Mouse (Mus musculus) liver, adult 2 months (tissue): ENCODE results near the gene Fam205a1. TPM values are rescaled to one million over a fixed set of nuclear protein-coding genes. Genes with fewer than 3 reads are reported as not detected.

ENCODE experiments used
- DNase-seq: peaks from one replicate; pipeline ENCODE4 v3.0.0-alpha.2; 2011; ENCODE audit warnings: low read depth, low spot score; ENCODE audit errors: extremely low read depth
- H3K27ac ChIP-seq: fragments of 200-500 bp; replicated peaks from 2 replicates; pipeline ENCODE4 v1.5.1; 2012; ENCODE audit warnings: low read depth, mild to moderate bottlenecking, control low read depth, inconsistent platforms, low read length; ENCODE audit not compliant: insufficient read depth
- H3K27me3 ChIP-seq: fragments of 200-500 bp; 2 replicates; pipeline ENCODE4 v1.6.1; 2012; ENCODE audit warnings: mild to moderate bottlenecking, moderate library complexity, low read length, inconsistent platforms; ENCODE audit not compliant: control insufficient read depth, insufficient read depth
- H3K36me3 ChIP-seq: fragments of 200-500 bp; 2 replicates; pipeline ENCODE4 v1.6.1; 2012; ENCODE audit warnings: low read length, inconsistent platforms; ENCODE audit not compliant: control insufficient read depth, insufficient read depth
- H3K4me1 ChIP-seq: fragments of 200-500 bp; 2 replicates; pipeline ENCODE4 v1.6.1; 2011; ENCODE audit warnings: low read length; ENCODE audit not compliant: control insufficient read depth, insufficient read depth
- H3K4me3 ChIP-seq: fragments of 200-500 bp; 2 replicates; pipeline ENCODE4 v1.5.1; 2011; ENCODE audit warnings: low read depth, mild to moderate bottlenecking, control low read depth, low read length, moderate library complexity; ENCODE audit not compliant: insufficient read depth
- H3K79me2 ChIP-seq: fragments of 200-500 bp; 2 replicates; pipeline ENCODE4 v1.6.1; 2012; ENCODE audit warnings: inconsistent platforms, mild to moderate bottlenecking, low read length, moderate library complexity; ENCODE audit not compliant: control insufficient read depth, insufficient read depth
- H3K9ac ChIP-seq: fragments of 200-500 bp; 2 replicates; pipeline ENCODE4 v1.6.1; 2012; ENCODE audit warnings: low read depth, mild to moderate bottlenecking, control low read depth, inconsistent platforms, low read length
- CTCF ChIP-seq: fragments of 200-500 bp; IDR thresholded peaks from 2 replicates; pipeline ENCODE4 v1.5.1; 2011; ENCODE audit warnings: low read depth, low read length, control low read depth
- POLR2A ChIP-seq: fragments of 200-500 bp; IDR thresholded peaks from 2 replicates; pipeline ENCODE4 v1.6.1; 2011; ENCODE audit warnings: low read length, control low read depth; ENCODE audit not compliant: insufficient read depth; ENCODE audit errors: extremely low read depth
- WGBS: fragments of 180-500 bp; shearing (Covaris S2); methylation state at CpG from one replicate; pipeline ENCODE4 v1.1.7; 2018; 5-methylcytosine and 5-hydroxymethylcytosine counted together
- polyA plus RNA-seq: library from polyadenylated mRNA; depleted of rRNA; stranded (reverse); fragments of >200 nt; gene quantifications from 2 replicates; pipeline ENCODE4 v1.2.3, GENCODE M21; 2012
- total RNA-seq: library from RNA; depleted of rRNA; stranded (reverse); fragments of >200 nt; gene quantifications from 2 replicates; pipeline ENCODE4 v1.2.3, GENCODE M21; 2014

The Fam205a1 gene
- total and polyA plus RNA-seq, 2 experiments: not detected

DNA sequence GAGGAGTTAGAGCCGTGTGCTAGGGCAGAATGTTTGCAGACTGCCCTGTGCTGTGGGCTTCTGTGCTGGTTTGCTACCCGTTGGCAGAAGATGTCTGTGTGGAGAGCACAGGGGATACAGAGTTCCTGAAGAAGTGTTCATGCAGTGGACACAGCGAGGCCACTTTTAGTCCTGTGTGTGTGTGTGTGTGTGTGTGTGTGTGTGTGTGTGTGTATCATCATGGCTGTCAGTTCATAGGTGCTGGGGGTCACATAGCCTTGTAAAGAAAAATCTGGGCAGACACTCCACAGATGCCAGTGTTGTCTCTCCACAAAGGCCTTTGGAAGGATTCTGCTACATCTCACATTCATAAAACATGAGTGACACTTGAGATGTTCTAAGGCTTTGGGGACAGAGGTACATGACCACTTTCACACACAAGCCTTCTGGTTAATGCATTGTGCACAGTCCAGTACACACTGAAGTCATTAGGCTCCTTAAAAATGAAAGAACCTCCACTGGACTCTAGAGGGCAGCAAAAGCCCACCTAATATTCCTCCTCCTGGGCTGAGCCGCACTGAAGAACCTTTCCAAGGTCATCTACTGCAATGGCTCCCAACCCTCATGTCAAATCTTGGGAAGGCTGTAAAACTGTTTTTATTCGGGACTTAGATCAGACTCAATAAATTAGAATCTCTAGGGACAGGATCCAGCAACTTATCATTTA is 23.1 kb upstream of the Fam205a1 start:
- no peaks in the 10 kb centered on the region for H3K27me3 ChIP-seq
- H3K9ac ChIP-seq: no peak overlapping the region
- H3K36me3 ChIP-seq: no peaks in the 10 kb centered on the region
- peak; percentile 56 for DNase-seq
- WGBS: 34% methylated on average over 5 of the region's 5 CpGs
- TF ChIP-seq CTCF (peak; percentile 52), POLR2A (no peak)
- H3K79me2 ChIP-seq: no peaks in the 10 kb centered on the region
- no peak overlapping the region for H3K4me3 ChIP-seq
- no peaks in the 10 kb centered on the region; the same call in 1 of the 2 replicates for H3K4me1 ChIP-seq
- H3K27ac ChIP-seq: no peak overlapping the region

DNA sequence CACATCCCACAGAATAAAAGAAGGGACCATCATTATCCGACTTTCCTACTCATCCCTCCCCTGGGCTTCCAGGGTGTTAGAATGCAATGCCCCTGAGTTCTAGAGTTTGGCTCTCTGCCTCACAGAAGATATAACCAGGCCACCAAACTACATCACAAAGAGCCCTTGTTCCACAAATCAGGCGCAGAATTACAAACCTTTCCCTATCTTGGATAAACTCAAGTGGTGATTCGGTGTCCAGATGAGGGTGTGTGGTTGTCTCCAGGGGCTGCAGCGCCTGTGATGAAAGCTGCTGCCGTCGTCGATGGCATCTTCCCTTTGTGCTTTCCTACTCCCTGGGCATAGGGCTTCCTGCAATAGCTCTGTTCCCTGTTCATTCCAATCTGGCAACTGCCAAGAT is 20.4 kb upstream of the Fam205a1 start, which contains the start of gene Fam205c:
TSS of gene Fam205c (minus strand) at position 101 of the 400 bp plus-strand sequence.
- Histone ChIP-seq H3K4me1 (no peaks in the 10 kb centered on the region), H3K9ac (no peak within 1 kb of the TSS), H3K36me3 (no peaks in the 10 kb centered on the region), H3K4me3 (no peak within 1 kb of the TSS), H3K27me3 (no peaks in the 10 kb centered on the region), H3K27ac (no peak within 1 kb of the TSS), H3K79me2 (no peaks in the 10 kb centered on the region)
- DNase-seq: no peak
- WGBS: 89% methylated on average over 7 of the region's 7 CpGs
- TF ChIP-seq CTCF (no peak), POLR2A (no peak)

DNA sequence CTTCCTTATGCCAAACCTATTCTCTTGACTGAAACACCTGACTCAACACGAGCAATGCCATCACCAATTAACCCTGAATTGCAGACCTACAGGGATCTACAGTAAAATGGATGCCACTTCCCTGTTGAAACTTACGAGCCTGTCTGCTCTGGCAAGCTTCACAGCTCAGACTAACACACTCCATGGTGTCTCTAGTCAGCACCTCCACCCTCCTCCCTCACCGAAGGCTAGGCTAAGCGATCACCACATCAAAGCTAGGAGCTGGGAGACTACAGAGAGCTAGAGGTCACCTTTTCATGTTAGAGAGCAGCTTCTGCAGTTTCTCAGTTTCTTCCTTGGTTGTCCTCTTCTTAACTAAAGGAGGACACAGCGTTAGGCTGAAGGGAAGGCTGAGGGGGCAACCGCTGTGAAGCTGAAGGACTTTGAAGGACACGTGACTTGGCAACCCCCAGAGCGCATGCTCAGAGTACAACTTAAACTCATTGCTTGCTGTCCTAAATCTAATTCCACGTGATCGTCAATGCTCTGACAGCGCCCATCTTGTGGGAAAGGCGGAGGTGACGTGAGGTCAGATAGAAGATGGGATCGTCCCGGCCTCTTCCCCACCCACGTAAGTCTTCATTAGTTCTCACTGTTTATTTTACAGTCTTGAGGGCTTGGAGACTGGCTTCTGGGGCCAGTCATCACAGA is 19.2 kb upstream of the Fam205a1 start:
- no peaks in the 10 kb centered on the region for H3K36me3 ChIP-seq
- H3K4me3 ChIP-seq: no peak overlapping the region
- H3K79me2 ChIP-seq: no peaks in the 10 kb centered on the region
- H3K27me3 ChIP-seq: no peaks in the 10 kb centered on the region
- WGBS: 82% methylated on average over 16 of the region's 16 CpGs
- H3K27ac ChIP-seq: no peak overlapping the region
- no peaks in the 10 kb centered on the region for H3K4me1 ChIP-seq
- H3K9ac ChIP-seq: no peak overlapping the region
- DNase-seq: no peak
- no peak for TF ChIP-seq POLR2A
- no peak for TF ChIP-seq CTCF

DNA sequence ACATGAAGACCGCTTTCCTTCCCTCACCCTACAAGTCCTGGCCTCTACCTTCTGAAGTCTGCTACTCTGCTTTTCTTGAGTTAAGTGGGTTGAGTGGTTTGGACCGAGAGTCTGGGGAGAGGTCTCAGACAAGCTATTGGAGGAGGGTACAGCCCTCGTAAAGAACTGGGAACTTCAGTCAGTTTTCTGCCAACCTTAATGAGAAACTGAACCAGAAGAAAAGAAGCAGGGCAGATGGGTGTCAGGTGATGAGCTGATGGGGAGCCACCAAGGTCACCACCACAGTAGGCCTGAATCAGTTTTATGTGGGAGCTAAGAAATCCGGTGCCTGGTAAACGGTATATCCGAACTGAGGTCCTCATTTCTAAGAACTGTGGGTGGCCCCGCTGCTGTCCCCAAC is 18.5 kb upstream of the Fam205a1 start:
- TF ChIP-seq POLR2A: no peak
- TF ChIP-seq CTCF: no peak
- Histone ChIP-seq H3K79me2 (no peaks in the 10 kb centered on the region), H3K4me3 (no peak overlapping the region), H3K27ac (no peak overlapping the region), H3K27me3 (no peaks in the 10 kb centered on the region), H3K36me3 (no peaks in the 10 kb centered on the region), H3K9ac (no peak overlapping the region), H3K4me1 (no peaks in the 10 kb centered on the region)
- DNase-seq: no peak
- WGBS: 95% methylated on average over 7 of the region's 7 CpGs

DNA sequence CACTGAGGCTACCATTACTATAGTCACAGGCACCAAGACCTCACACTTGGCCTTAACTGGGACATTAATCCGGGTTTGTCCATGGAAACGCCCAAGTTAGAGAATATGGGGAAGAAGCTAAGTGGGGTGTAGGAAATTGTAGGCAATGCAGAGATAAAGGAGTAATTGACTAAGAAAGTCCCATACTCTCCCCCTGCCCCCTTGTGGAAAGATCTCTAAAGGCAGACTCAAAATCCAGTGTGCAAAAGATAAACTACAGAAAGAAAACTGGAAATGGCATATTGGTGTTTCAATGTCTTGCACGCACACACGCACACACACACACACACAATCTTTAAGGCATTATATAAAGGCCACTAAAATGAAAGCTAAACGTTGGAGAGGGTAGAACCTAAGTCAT is 17.1 kb upstream of the Fam205a1 start:
- TF ChIP-seq POLR2A (no peak), CTCF (no peak)
- H3K27ac ChIP-seq: no peak overlapping the region
- no peak for DNase-seq
- no peaks in the 10 kb centered on the region for H3K4me1 ChIP-seq
- no peaks in the 10 kb centered on the region for H3K36me3 ChIP-seq
- no peaks in the 10 kb centered on the region for H3K79me2 ChIP-seq
- WGBS: 84% methylated on average over 5 of the region's 5 CpGs
- no peaks in the 10 kb centered on the region for H3K27me3 ChIP-seq
- no peak overlapping the region for H3K9ac ChIP-seq
- no peak overlapping the region for H3K4me3 ChIP-seq

DNA sequence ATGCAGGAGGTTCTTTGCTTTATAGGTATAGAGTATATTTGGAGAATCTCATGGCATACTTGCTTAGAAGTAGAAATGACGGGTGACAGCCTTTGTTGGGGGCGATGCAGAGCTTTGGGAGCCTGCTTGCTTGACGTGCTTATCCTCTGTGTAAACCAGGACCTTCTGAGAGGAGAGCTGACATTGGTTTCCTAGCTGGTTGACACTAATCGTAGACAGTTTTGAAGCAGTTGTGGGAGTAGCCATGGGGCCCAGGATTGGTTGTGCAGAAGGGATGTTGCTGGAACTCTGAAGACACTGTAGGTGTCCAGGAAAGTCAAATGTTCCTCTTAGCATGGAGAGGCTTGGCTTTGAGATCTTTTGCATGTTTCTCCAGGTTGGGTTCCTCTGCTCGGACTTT is 14.5 kb upstream of the Fam205a1 start:
- TF ChIP-seq POLR2A: no peak
- no peaks in the 10 kb centered on the region for H3K36me3 ChIP-seq
- WGBS: 88% methylated on average over 5 of the region's 5 CpGs
- H3K27me3 ChIP-seq: no peaks in the 10 kb centered on the region
- no peak overlapping the region for H3K27ac ChIP-seq
- H3K9ac ChIP-seq: no peak overlapping the region
- DNase-seq: no peak
- no peaks in the 10 kb centered on the region for H3K79me2 ChIP-seq
- H3K4me3 ChIP-seq: no peak overlapping the region
- no peaks in the 10 kb centered on the region for H3K4me1 ChIP-seq
